Mouse (Mus musculus): ENCODE measurements around the gene Phf10.

- TF ChIP-seq RCOR1 (IDR thresholded peaks at IDR 0.05; ENCODE audit: low read depth, low read length) (no peak), CTCF (IDR thresholded peaks at IDR 0.05 in 2 of 3, conservative IDR thresholded peaks at IDR 0.05 in 1 of 3; ENCODE audit: control insufficient read depth in 1 of 3, insufficient read depth in 1 of 3, low read depth in 2 of 3, low read length in 3 of 3, poor library complexity in 1 of 3, severe bottlenecking in 1 of 3) (no peak), TCF12 (IDR thresholded peaks at IDR 0.05; ENCODE audit: low read depth, low read length) (no peak)
These were observed 39.5 kb downstream of the Phf10 start for GRCm38 (mm10) chr17:14921582-14921981.
